Mouse (Mus musculus) heart, embryonic 10.5 days (tissue): ENCODE data around the gene Kank2. TPM values are rescaled to one million over a fixed set of nuclear protein-coding genes. Genes with fewer than 3 reads are reported as not detected.

Experiments
- DNase-seq: peaks from one replicate; pipeline ENCODE4 v3.0.0-alpha.2; 2017; ENCODE audit warnings: low spot score
- H3K27ac ChIP-seq: fragments of 300-500 bp; sonication (generic); 2 replicates; pipeline ENCODE4 v1.5.1; 2016; ENCODE audit warnings: mild to moderate bottlenecking
- H3K27me3 ChIP-seq: fragments of 300-500 bp; sonication (generic); 2 replicates; pipeline ENCODE4 v1.6.1; 2016; ENCODE audit warnings: mild to moderate bottlenecking; ENCODE audit not compliant: poor library complexity, insufficient read depth, severe bottlenecking
- H3K36me3 ChIP-seq: fragments of 300-500 bp; sonication (generic); 2 replicates; pipeline ENCODE4 v1.6.1; 2016; ENCODE audit warnings: mild to moderate bottlenecking, moderate library complexity
- H3K4me1 ChIP-seq: fragments of 300-500 bp; sonication (generic); 2 replicates; pipeline ENCODE4 v1.6.1; 2016; ENCODE audit warnings: mild to moderate bottlenecking
- H3K4me3 ChIP-seq: fragments of 300-500 bp; sonication (generic); 2 replicates; pipeline ENCODE4 v1.5.1; 2016; ENCODE audit warnings: mild to moderate bottlenecking, moderate library complexity
- H3K9me3 ChIP-seq: fragments of 300-500 bp; sonication (generic); 2 replicates; pipeline ENCODE4 v1.6.1; 2016; ENCODE audit warnings: mild to moderate bottlenecking, moderate library complexity
- WGBS: fragments of 180-500 bp; shearing (Covaris S2); methylation state at CpG from one replicate; pipeline ENCODE4 v1.1.7; 2016; 5-methylcytosine and 5-hydroxymethylcytosine counted together
- polyA plus RNA-seq: library from polyadenylated mRNA; unstranded; fragments of >200 nt; fragmentation: Nextera tagmentation; extraction: Ambion mirVana; gene quantifications from 2 replicates; pipeline ENCODE4 v1.2.1, GENCODE M21; 2016

The Kank2 gene
- polyA plus RNA-seq, 1 experiment from 2014 or later, result 16.9 TPM

GRCm38 (mm10) chr9:21830936-21831335 is 32.4 kb upstream of the Kank2 start:
- no peak for DNase-seq
- WGBS, result 87% methylated on average over 11 of the region's 11 CpGs
- no peak overlapping the region for H3K27ac ChIP-seq

GRCm38 (mm10) chr9:21830461-21830850 is 31.9 kb upstream of the Kank2 start:
- Histone ChIP-seq H3K27me3 (no peaks in the 10 kb centered on the region), H3K9me3 (no peaks in the 10 kb centered on the region), H3K4me1 (peaks cover 1% of the 10 kb centered on the region; the same call in 1 of the 2 replicates), H3K36me3 (peaks cover 85% of the 10 kb centered on the region), H3K27ac (no peak overlapping the region), H3K4me3 (no peak overlapping the region)
- WGBS, result 75% methylated on average over 5 of the region's 5 CpGs
- DNase-seq, result no peak

More at GRCm38 (mm10) chr9:21830936-21831335, 32.4 kb upstream of the Kank2 start:
- Histone ChIP-seq H3K27me3 (no peaks in the 10 kb centered on the region), H3K4me3 (no peak overlapping the region), H3K36me3 (peaks cover 87% of the 10 kb centered on the region), H3K4me1 (no peaks in the 10 kb centered on the region), H3K9me3 (no peaks in the 10 kb centered on the region)

GRCm38 (mm10) chr9:21829834-21830460 is 31.4 kb upstream of the Kank2 start:
- H3K4me1 ChIP-seq, result peaks cover 7% of the 10 kb centered on the region
- no peak for DNase-seq
- H3K27me3 ChIP-seq, result no peaks in the 10 kb centered on the region
- no peaks in the 10 kb centered on the region for H3K9me3 ChIP-seq
- no peak overlapping the region for H3K27ac ChIP-seq
- 83% methylated on average over 14 of the region's 14 CpGs for WGBS
- H3K36me3 ChIP-seq, result peaks cover 85% of the 10 kb centered on the region
- no peak overlapping the region for H3K4me3 ChIP-seq

DNA sequence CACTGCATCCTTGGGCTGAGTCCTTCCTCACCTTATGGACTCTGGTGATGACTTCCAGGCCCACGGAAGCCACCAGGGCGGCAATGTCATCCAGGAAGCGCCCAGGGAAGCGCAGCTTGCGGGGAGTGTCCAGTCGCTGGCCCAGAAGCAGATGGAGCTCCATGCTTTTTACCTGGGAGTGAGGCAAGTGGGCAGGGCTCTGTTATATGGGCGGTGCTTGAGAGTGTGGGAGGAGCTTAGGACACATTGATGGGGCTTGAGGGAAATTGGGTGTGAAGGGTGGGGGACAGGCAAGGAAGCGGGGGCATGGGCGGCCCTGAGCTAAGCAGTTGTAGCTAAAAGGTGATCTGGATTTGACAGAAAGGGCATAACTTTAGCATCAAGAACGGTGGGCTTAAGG is 25.8 kb upstream of the Kank2 start:
- Histone ChIP-seq H3K4me1 (peaks cover 11% of the 10 kb centered on the region), H3K27me3 (no peaks in the 10 kb centered on the region), H3K36me3 (peaks cover 74% of the 10 kb centered on the region), H3K9me3 (no peaks in the 10 kb centered on the region), H3K27ac (no peak overlapping the region), H3K4me3 (no peak overlapping the region)
- 65% methylated on average over 10 of the region's 10 CpGs for whole genome bisulfite sequencing
- no peak for DNase-seq

GRCm38 (mm10) chr9:21823957-21824356 is 25.4 kb upstream of the Kank2 start:
- Histone ChIP-seq H3K27me3 (no peaks in the 10 kb centered on the region), H3K4me3 (no peak overlapping the region), H3K36me3 (peaks cover 72% of the 10 kb centered on the region), H3K27ac (no peak overlapping the region), H3K9me3 (no peaks in the 10 kb centered on the region), H3K4me1 (peaks cover 11% of the 10 kb centered on the region)
- 63% methylated on average over 4 of the region's 4 CpGs for WGBS
- no peak for DNase-seq

DNA sequence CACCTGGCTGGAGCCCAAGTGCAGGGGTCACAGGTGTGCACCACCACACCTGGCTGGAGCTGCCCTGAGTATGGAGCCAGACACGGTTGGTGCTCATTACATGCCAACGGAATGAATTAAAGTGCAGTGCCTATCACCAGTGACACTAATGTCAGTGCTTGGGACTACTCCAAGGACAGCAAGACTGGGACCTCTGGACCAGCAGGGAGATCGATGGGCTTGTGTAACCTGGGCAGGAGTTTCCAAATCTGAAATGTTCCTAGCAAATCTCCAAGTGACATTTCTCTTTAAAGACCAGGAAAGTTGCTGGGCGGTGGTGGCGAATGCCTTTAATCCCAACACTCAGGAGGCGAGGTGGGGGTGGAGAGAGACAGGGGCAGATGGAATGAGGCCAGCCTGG is 24.1 kb upstream of the Kank2 start:
- Histone ChIP-seq H3K27me3 (no peaks in the 10 kb centered on the region), H3K4me1 (peaks cover 11% of the 10 kb centered on the region), H3K36me3 (peaks cover 72% of the 10 kb centered on the region), H3K9me3 (no peaks in the 10 kb centered on the region), H3K27ac (no peak overlapping the region), H3K4me3 (no peak overlapping the region)
- WGBS, result 87% methylated on average over 6 of the region's 6 CpGs
- no peak for DNase-seq

DNA sequence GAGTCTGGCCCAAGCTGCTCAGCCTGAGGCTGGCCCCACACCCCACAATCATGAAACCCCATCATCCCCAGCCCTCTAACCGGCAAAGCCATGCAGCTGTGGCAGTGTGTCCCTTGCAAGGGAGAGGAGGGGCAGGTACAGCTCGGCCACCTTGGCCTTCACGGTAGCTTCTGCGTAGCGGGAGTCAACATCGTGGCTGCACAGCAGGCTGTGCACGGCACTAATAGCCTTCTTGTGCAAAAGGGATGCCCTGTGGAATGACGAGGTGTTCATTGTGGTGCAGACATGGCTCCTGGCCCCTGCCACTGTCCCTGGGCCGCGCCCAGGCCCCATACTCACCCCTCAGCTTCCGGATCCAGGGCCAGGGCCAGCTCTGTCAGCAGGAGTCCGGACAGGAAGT is 21.6 kb upstream of the Kank2 start:
- peaks cover 11% of the 10 kb centered on the region for H3K4me1 ChIP-seq
- H3K4me3 ChIP-seq, result no peak overlapping the region
- H3K27ac ChIP-seq, result no peak overlapping the region
- no peaks in the 10 kb centered on the region for H3K9me3 ChIP-seq
- no peaks in the 10 kb centered on the region for H3K27me3 ChIP-seq
- no peak for DNase-seq
- 84% methylated on average over 12 of the region's 12 CpGs for WGBS
- H3K36me3 ChIP-seq, result peaks cover 82% of the 10 kb centered on the region

DNA sequence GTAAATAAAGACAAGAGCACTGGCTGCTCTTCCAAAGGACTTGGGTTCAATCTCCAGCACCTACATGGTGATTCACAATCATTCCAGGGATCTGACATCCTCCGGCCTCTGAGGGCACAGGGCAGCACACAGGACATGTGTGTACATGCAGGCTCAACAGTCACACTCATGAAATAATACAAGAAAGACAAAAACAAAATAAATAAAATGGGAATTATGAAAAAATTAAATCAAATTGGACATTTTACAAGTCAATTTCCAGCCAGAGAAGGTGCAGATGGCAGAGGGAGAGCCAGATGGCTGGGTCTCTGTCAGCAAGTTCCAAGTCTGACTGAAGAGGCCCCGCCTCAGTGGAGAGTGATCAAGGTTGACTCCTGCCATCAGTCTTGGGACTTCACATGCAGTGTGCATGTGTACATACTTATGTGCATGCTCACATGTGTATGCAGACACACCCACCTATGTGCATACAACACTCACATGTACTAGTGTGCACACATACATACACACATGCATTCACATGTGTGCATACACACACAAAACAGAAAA is 20.7 kb upstream of the Kank2 start:
- DNase-seq, result no peak
- H3K27ac ChIP-seq, result no peak overlapping the region
- H3K9me3 ChIP-seq, result no peaks in the 10 kb centered on the region
- H3K27me3 ChIP-seq, result no peaks in the 10 kb centered on the region
- peaks cover 7% of the 10 kb centered on the region; the same call in 1 of the 2 replicates for H3K4me1 ChIP-seq
- peaks cover 81% of the 10 kb centered on the region for H3K36me3 ChIP-seq
- 92% methylated on average over 2 of the region's 2 CpGs for WGBS
- no peak overlapping the region for H3K4me3 ChIP-seq

DNA sequence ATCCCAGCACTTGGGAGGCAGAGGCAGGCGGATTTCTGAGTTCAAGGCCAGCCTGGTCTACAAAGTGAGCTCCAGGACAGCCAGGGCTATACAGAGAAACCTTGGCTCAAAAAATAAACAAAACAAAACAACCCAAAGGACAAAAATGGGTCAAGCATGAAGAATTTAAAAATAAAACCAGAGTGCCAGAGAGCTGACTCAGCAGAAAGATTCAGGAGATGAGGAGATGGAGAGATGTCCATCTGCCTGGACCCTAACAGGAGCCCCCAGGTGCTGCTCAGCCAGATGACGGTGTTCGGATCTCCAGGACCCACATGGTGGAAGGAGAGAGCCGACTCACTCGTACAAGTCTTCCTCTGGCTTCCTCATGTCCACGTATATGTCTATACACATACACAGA is 20.0 kb upstream of the Kank2 start:
- Histone ChIP-seq H3K9me3 (no peaks in the 10 kb centered on the region), H3K27me3 (no peaks in the 10 kb centered on the region), H3K27ac (no peak overlapping the region), H3K36me3 (peaks cover 81% of the 10 kb centered on the region), H3K4me3 (no peak overlapping the region), H3K4me1 (peaks cover 4% of the 10 kb centered on the region; the same call in 1 of the 2 replicates)
- no peak for DNase-seq
- WGBS, result 92% methylated on average over 6 of the region's 6 CpGs

DNA sequence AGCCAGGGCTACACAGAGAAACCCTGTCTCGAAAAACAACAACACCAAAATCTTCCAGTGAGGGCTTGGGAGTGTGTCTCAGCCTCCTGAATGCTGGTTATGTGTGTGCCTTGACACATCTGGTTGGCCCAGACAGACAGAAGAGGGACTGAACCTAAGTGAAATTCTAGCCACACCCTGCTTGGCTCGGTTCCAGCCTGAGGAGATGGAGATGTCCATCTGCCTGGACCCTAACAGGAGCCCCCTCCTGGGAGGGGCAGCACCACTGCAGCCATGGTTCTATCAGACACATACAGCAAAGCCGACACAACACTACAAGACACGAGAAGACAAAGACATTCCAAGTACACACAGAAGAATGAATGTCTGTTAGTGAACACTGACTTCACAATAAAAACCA is 19.6 kb upstream of the Kank2 start:
- Histone ChIP-seq H3K27me3 (no peaks in the 10 kb centered on the region), H3K4me1 (peaks cover 4% of the 10 kb centered on the region; the same call in 1 of the 2 replicates), H3K9me3 (no peaks in the 10 kb centered on the region), H3K27ac (no peak overlapping the region), H3K4me3 (no peak overlapping the region), H3K36me3 (peaks cover 85% of the 10 kb centered on the region)
- DNase-seq, result no peak
- WGBS, result 88% methylated on average over 4 of the region's 4 CpGs

- Histone ChIP-seq H3K27me3 (no peaks in the 10 kb centered on the region), H3K36me3 (peaks cover 92% of the 10 kb centered on the region), H3K9me3 (no peaks in the 10 kb centered on the region), H3K27ac (no peak overlapping the region), H3K4me1 (peaks cover 4% of the 10 kb centered on the region; the same call in 1 of the 2 replicates), H3K4me3 (no peak overlapping the region)
- 76% methylated on average over 9 of the region's 9 CpGs for WGBS
- no peak for DNase-seq
These were observed 18.3 kb upstream of the Kank2 start for GRCm38 (mm10) chr9:21816716-21817305.

GRCm38 (mm10) chr9:21811170-21811569 is 12.6 kb upstream of the Kank2 start:
- H3K27ac ChIP-seq, result no peak overlapping the region
- H3K9me3 ChIP-seq, result no peaks in the 10 kb centered on the region
- DNase-seq, result no peak
- peaks cover 3% of the 10 kb centered on the region; the same call in 1 of the 2 replicates for H3K4me1 ChIP-seq
- no peak overlapping the region for H3K4me3 ChIP-seq
- peaks cover 77% of the 10 kb centered on the region for H3K36me3 ChIP-seq
- 73% methylated on average over 5 of the region's 5 CpGs for WGBS
- no peaks in the 10 kb centered on the region for H3K27me3 ChIP-seq

DNA sequence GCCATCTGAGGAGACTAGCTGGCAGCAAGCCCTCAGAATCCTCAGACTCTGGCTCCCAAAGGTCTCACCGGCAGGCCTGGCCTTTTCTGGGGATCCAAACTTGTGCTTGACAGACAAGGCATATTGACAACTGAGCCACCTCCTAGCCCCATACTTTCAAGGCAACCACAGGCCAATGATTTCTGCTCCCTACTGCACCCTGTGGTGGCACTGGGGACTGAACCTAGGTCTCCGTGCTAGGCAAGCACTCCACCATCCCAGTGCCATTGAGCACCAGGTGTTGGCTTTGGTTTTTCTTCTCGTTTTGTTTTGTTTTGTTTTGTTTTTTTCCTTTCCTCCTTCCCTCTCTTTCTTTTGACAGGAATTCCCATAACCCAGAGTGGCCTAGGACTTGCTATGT is 10.0 kb upstream of the Kank2 start:
- DNase-seq, result no peak
- Histone ChIP-seq H3K27ac (no peak overlapping the region), H3K4me1 (peaks cover 16% of the 10 kb centered on the region), H3K27me3 (no peaks in the 10 kb centered on the region), H3K36me3 (peaks cover 65% of the 10 kb centered on the region), H3K9me3 (no peaks in the 10 kb centered on the region), H3K4me3 (no peak overlapping the region)
- WGBS, result 65% methylated on average over 3 of the region's 3 CpGs
